Mouse (Mus musculus) testis, adult 2 months (tissue): ENCODE measurements around the gene Hdac9. TPM values are rescaled to one million over a fixed set of nuclear protein-coding genes. Genes with fewer than 3 reads are reported as not detected.

Source experiments
- H3K27ac ChIP-seq: fragments of 200-500 bp; 2 replicates; pipeline ENCODE4 v1.5.1; 2012; ENCODE audit warnings: low read depth, low read length; ENCODE audit not compliant: control insufficient read depth, insufficient read depth
- H3K27me3 ChIP-seq: fragments of 200-500 bp; 2 replicates; pipeline ENCODE4 v1.6.1; 2012; ENCODE audit warnings: mild to moderate bottlenecking, low read length, moderate library complexity; ENCODE audit not compliant: control insufficient read depth, insufficient read depth
- H3K36me3 ChIP-seq: fragments of 200-500 bp; 2 replicates; pipeline ENCODE4 v1.6.1; 2012; ENCODE audit warnings: mild to moderate bottlenecking, low read length; ENCODE audit not compliant: control insufficient read depth, insufficient read depth
- H3K4me1 ChIP-seq: fragments of 200-500 bp; 2 replicates; pipeline ENCODE4 v1.6.1; 2012; ENCODE audit warnings: low read length; ENCODE audit not compliant: control insufficient read depth, insufficient read depth
- H3K4me3 ChIP-seq: fragments of 200-500 bp; 2 replicates; pipeline ENCODE4 v1.5.1; 2012; ENCODE audit warnings: low read depth, mild to moderate bottlenecking, low read length, moderate library complexity, mixed read lengths; ENCODE audit not compliant: control insufficient read depth
- CTCF ChIP-seq: fragments of 200-500 bp; IDR thresholded peaks from 2 replicates; pipeline ENCODE4 v1.5.1; 2012; ENCODE audit warnings: low read depth, mild to moderate bottlenecking, inconsistent platforms, low read length, moderate library complexity; ENCODE audit not compliant: control insufficient read depth, insufficient read depth, insufficient replicate concordance
- POLR2A ChIP-seq: fragments of 200-500 bp; IDR thresholded peaks from 2 replicates; pipeline ENCODE4 v1.6.1; 2012; ENCODE audit warnings: low read depth, mild to moderate bottlenecking, inconsistent platforms, low read length, moderate library complexity; ENCODE audit not compliant: control insufficient read depth
- polyA plus RNA-seq: library from polyadenylated mRNA; depleted of rRNA; stranded (reverse); fragments of >200 nt; gene quantifications from 2 replicates; pipeline ENCODE4 v1.2.3, GENCODE M21; 2012

The Hdac9 gene
- polyA plus RNA-seq, 1 experiment = 2.9 TPM

- no peak for TF ChIP-seq CTCF
- no peak for TF ChIP-seq POLR2A
- Histone ChIP-seq H3K4me3 (no peak overlapping the region), H3K4me1 (no peaks in the 10 kb centered on the region), H3K27ac (no peak overlapping the region), H3K27me3 (no peaks in the 10 kb centered on the region), H3K36me3 (no peaks in the 10 kb centered on the region)
Measured at GRCm38 (mm10) chr12:34747266-34747665, 169.6 kb downstream of the Hdac9 start.

DNA sequence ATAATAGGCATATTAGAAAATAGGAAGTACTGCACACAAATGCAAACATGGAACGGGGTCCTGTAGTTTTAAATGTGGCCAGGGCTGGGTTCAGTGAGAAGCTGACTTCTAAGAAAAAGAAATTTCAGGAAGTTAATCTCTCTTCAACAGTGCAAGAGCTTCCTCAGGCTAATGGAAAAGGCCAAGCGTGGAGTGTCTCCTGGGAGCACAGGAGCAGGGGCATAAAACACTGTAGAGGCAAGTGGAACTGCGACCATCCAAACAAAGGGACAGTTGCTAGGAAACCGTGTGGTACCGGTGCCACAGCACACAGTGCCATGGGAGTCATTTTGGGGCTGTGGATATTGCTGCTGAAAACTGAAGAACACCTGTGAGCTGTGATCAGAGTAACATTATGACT, 191.7 kb downstream of the Hdac9 start:
- no peaks in the 10 kb centered on the region for H3K27me3 ChIP-seq
- TF ChIP-seq CTCF (no peak), POLR2A (no peak)

DNA sequence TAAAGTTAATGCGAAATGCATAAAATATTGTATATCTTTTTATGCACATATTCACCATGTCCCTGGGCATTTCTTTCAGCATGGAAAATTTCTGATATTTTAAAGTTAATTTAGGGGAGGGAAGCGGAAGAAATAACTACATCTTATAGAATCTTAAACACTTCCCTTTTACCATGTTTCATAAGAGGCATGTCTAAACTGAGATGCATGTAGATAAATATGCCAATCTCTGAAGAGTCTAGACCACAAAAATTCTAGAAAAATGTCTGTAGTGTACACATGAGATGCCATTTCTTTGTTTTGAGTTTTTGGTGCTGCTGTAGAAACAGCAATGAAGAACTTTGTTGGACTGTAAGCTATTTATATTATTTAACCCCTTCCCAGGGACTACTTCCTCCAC, 192.6 kb downstream of the Hdac9 start:
- Histone ChIP-seq H3K4me3 (no peak overlapping the region), H3K4me1 (no peaks in the 10 kb centered on the region), H3K36me3 (no peaks in the 10 kb centered on the region), H3K27ac (no peak overlapping the region), H3K27me3 (no peaks in the 10 kb centered on the region)
- TF ChIP-seq CTCF (no peak), POLR2A (no peak)

More for the DNA sequence above, 191.7 kb downstream of the Hdac9 start:
- no peaks in the 10 kb centered on the region for H3K4me1 ChIP-seq
- H3K36me3 ChIP-seq = no peaks in the 10 kb centered on the region
- H3K27ac ChIP-seq = no peak overlapping the region
- H3K4me3 ChIP-seq = no peak overlapping the region

DNA sequence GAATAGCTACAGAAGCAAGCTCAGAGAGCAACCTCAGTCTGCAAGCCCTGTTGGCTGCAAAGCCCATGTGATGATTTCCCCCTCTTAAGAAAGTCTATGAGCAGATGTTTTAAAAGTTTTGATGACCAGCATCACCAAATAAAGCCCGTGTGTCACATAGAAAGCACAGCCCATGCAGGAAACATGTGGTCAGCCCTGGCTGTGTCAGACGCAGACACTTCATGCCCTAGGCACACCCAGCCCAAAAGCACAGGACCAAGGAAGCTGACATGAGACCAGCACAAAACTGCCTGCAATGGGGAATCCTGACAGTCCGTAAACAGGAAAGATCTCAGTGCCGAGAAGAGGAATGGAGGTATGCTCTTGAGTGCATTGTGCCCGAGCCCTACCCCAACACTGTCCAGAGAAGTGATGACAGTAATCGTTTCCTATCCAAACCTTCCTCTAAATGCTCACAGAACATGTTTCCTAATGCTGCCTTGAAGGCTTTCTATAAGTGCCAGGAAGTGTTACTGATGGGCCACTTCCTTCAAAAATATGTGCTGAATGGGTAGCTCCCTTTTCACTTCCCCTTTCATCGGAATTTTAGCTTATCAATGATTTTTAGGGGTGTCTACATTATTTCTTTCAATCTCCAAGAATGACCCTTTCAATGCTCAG, 193.9 kb downstream of the Hdac9 start:
- H3K27ac ChIP-seq = no peak overlapping the region
- no peaks in the 10 kb centered on the region for H3K36me3 ChIP-seq
- H3K4me3 ChIP-seq = no peak overlapping the region
- TF ChIP-seq CTCF (no peak), POLR2A (no peak)
- no peaks in the 10 kb centered on the region for H3K27me3 ChIP-seq
- no peaks in the 10 kb centered on the region for H3K4me1 ChIP-seq

- H3K27me3 ChIP-seq = no peaks in the 10 kb centered on the region
- no peaks in the 10 kb centered on the region for H3K36me3 ChIP-seq
- no peak for TF ChIP-seq CTCF
- no peak for TF ChIP-seq POLR2A
- H3K4me3 ChIP-seq = no peak overlapping the region
- H3K27ac ChIP-seq = no peak overlapping the region
- H3K4me1 ChIP-seq = no peaks in the 10 kb centered on the region
Measured at GRCm38 (mm10) chr12:34720906-34721305, 196.0 kb downstream of the Hdac9 start.

GRCm38 (mm10) chr12:34714266-34714939, 202.5 kb downstream of the Hdac9 start:
- TF ChIP-seq CTCF (no peak), POLR2A (no peak)
- Histone ChIP-seq H3K36me3 (no peaks in the 10 kb centered on the region), H3K27me3 (no peaks in the 10 kb centered on the region), H3K4me3 (no peak overlapping the region; the same call in 1 of the 2 replicates), H3K27ac (no peak overlapping the region), H3K4me1 (no peaks in the 10 kb centered on the region)

DNA sequence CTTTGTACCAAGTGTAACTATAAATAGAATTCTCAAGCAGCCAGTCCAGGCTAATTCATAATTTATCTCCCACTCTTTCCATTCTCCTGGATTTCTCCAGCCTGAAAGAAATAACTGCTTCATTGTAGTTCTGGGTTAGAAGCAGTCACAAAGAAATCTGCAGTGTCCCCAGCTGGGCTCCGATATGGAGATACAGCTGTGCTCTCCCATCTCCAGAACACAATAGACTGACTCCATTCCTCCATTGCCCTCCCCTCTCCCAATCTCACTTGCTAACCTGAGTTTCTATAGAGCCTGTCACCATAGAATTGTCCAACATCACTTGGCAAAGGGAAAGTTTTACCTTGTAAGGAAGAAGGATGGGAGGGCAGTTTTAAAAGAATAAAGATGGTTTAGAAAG, 218.9 kb downstream of the Hdac9 start:
- H3K27me3 ChIP-seq = no peaks in the 10 kb centered on the region
- TF ChIP-seq POLR2A (no peak), CTCF (no peak)

DNA sequence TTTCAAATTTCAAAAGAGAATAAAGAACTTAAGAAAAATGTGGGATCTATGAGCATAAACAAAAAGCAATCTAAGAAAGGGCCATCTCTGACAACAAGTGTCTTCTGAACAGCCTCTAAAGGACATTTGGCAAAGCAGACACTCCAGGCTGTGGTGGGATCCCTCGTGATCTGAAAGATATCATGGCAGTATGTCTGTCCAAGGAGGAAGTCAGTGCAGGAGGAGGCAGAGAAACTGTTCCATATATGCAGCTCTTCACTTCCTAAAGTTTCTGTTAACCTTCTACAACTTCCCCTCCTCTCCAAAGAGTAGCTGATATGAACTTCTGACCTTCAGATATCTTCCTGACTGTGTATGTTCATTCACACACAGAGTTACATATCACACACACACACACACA, 220.2 kb downstream of the Hdac9 start:
- Histone ChIP-seq H3K4me1 (no peaks in the 10 kb centered on the region), H3K36me3 (no peaks in the 10 kb centered on the region), H3K27me3 (no peaks in the 10 kb centered on the region), H3K4me3 (no peak overlapping the region), H3K27ac (no peak overlapping the region)
- TF ChIP-seq CTCF = no peak
- TF ChIP-seq POLR2A = no peak

More for the DNA sequence above, 218.9 kb downstream of the Hdac9 start:
- no peaks in the 10 kb centered on the region for H3K4me1 ChIP-seq
- no peak overlapping the region for H3K4me3 ChIP-seq
- H3K36me3 ChIP-seq = no peaks in the 10 kb centered on the region
- H3K27ac ChIP-seq = no peak overlapping the region
